Mouse (Mus musculus) left cerebral cortex, adult 9 months (tissue): ENCODE results near the gene Rab11fip5.

Experiments used
- DNase-seq, 2 experiments: peaks; one replicate each; pipeline ENCODE4 v3.0.0; 2022; ENCODE audit warnings: low spot score in 2 of 2

Gene Rab11fip5

DNA sequence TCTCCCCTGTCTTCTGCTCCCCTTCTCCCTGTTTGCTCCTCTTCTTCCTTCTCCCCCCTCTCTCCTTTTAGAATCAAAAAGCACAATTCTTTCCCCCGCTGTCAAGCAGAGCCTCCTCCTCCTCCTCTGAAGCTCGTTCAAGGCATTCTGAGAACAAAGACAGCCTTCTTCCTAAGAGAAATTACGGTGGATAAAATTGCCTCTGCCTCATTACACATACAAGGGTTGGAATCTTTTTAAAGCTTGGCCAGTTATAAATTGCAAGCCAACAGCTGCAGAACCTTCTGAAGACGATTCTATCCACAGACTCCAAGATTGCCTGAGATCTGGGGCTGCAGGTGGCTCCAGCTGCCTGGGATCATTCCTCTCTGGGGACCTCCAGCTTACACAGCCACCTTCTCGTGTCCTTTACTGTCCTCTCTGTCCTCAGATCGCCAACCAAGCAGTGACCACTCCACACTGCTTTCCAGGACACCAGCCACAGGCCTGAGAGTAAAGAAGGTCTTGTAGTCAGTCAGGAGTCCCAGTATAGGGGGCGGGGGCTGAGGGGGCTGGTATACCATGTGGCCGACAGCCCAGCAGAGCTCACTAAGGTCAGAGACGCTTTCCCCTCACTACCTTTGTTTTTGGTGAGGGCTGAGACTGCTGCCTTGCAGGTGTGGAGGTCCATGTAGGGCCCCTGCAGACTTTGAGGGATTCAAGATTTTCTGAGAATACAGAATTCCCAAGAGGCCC, 60.2 kb downstream of the Rab11fip5 start:
- no peak for DNase-seq

DNA sequence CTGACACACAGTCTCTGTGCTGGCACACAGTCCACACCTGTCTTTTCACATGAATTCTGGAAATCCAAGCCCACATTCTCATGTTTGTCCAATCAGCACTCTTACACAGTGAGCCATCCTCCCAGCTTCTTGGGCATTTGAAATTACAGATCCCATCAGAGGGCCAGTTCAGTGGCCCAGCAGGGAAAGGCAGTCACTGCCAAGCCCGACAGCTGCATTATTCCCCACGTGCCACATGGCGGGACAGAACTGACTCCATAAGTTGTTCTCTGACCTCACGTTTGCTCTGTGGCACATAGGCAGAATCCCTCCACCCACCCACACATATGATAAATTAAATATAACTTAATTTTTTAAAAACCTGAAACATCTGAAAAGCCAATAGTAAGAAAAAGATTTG, 66.5 kb downstream of the Rab11fip5 start:
- DNase-seq, result no peak

DNA sequence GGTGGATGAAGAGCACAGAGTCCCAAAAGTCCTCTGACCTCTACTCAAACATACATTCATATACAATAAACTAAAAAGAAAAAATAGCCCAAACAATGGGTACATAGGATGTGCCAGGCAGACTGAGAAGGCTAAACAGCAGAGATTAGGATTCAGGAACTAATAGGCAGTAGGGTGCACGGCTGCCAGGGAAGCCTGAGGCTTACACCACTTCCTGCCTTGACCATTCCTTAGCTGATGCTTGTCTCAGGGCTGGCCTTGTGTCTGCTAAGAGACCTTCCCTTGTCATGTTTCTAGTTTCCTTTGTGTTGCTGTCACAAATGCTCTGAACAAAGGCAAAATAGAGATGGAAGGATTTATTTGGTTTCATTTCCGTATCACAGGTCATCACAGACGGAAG, 68.1 kb downstream of the Rab11fip5 start:
- no peak for DNase-seq

DNA sequence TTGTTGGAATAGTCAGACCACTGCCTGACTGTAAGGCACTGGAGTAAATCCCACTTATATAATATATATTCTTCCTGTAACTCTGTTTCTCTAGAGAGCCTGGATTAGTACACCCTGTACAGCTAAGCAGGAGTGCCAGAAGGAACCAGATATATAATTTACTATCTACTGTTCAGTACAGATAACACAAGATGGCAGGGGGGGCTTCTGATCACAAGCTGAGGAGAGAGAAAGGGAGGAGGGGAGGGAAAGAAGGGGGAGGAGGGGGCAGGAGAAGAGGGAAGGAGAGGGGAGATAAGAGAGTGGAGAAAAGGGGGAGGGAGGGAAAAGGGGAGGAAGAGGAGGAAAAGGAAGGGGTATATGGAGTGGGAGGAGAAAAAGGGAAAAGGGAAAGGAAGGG, 68.6 kb downstream of the Rab11fip5 start:
- no peak for DNase-seq

DNA sequence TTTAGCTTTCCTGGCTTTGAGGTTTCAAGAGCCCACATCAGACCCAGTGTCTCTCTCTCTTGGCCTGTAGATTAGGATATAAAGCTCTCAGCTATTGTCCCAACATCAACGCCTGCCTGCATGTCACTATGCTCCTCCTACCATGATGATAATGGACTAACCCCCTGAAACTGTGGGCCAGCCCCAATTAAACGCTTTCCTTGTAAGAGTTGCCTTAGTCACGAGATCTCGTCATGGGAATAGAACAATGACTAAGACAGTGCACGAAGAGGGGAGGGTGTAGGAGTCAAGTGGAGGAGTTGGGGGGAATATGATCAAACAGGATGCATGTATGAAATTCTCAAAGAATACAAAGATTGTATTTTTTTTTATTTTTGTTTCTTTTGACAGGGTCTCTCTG, 69.5 kb downstream of the Rab11fip5 start:
- DNase-seq, result no peak

DNA sequence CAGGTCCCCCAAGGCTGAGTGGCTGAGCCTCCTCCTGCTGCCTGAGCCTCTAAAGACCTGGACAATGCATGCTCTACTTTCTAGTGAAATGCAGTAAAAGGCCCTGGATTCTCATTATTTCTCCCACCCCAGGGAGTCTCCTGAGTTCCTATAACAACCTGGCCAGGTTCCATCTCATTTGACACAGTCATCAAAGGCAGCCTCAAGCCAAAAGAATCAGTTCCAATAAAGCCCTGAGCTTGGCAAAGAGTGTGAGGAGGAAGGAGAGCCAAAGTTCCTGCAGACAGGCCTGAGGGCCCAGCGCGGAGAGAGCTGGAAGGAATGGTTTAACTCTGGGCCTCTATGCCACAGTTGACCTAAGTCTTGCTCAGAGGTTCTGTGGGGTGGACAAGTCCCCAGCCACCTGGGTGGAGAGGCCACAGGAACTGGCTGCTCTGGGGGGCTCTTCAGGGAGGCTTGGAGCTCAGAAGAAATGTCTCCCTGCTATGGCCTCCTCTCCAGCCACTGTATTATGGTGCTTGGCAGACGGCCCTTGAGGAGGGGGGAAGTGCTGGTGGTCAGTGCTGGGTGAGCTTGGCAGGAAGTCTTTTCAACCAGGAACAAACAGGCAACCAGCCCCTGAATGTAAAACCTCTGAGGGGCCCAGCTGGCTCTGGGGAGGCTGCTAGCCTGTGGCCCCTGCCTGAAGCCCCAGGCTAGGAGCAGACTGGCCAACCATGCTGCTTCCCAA, 71.9 kb downstream of the Rab11fip5 start:
- peak; percentile 53 to 71 for DNase-seq

DNA sequence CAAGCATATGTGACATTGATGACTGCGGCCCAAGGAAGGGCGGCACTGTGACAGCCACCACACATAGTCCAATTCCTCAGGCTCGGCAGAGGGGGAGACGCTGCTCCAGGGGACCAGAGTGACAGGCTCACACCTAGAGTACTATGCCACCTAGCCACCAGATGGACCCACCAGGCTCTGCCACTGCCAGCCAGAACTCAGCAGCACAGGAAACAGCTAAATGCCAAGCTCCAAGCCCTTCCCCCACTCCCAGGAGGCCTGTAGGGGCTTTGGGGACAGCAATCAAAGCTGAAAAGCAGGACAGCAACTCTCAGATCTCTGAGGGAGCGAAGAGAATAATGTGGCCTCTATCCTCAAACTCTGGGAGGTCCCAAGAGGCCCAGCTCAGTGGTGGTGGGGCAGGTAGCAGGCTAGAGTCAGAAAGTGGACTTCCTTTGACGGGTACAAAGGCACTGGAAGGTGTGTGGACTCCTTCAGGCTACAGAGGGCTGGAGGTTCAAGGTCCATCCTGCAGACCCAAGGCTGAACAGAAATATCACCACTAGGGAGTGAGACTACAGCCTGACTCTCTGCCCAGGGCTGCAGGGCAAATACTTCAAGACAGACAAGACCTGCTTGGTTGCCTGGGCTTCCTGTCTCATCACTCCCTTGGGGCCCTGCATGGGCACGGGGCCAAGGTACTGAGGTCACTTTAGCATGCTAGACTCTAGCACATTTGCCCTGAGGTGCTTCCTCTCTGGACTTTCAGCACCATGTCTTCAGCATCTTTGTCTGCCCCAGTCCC, 78.9 kb downstream of the Rab11fip5 start:
- no peak for DNase-seq

DNA sequence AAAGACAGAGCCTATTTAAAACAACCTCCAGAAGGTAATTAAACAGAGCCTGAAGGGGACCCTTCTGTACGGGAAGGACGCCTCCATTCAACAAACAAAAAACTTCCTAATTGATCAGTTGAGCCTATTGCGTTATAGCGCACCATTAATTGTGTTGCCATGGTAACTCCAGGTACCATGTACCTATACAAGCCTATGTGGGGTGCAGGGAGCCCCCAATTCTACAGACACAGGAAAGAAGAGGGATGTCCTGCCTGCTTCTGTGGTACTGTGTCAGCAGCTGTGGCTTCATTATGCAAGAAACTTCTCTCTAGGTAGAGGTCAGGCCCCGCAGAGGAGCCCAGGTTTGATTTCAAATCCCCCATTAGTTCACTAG, 80.4 kb downstream of the Rab11fip5 start:
- DNase-seq, result no peak

DNA sequence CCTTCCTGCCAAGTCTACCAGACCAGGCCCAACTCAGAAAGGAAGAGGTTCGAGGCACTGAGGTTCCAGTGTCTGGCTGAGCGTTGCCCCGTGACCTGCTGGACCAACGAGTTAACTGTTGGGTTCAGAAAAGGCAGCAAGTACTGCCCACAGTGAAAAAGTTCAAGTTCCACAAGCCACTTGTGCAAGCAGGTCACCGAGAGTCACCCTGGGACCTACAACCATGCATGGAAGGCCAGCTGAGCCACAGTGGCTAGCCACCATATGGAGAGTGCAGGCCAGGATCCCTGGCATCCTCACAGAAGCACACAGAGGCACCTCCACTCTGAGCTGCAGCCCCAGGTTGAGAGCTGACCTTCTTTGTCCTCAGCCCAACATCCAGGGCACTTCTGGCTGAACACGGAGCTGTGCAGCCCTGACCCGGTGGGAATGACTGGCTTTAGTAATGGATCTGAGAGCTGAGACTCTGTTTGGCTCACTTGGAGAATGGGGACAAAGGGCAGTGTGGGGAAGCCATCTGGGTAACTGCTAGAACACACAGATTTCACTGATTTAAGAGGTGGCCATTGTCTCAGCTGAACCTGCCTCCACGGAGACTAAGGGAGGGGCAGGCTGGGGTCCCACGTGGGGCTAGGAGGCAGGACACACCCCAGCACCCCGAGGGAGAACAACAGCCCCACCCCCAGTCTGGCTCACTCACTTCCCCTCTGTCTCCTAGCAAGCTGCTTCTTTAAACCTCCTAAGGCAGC, 81.0 kb downstream of the Rab11fip5 start:
- no peak for DNase-seq

DNA sequence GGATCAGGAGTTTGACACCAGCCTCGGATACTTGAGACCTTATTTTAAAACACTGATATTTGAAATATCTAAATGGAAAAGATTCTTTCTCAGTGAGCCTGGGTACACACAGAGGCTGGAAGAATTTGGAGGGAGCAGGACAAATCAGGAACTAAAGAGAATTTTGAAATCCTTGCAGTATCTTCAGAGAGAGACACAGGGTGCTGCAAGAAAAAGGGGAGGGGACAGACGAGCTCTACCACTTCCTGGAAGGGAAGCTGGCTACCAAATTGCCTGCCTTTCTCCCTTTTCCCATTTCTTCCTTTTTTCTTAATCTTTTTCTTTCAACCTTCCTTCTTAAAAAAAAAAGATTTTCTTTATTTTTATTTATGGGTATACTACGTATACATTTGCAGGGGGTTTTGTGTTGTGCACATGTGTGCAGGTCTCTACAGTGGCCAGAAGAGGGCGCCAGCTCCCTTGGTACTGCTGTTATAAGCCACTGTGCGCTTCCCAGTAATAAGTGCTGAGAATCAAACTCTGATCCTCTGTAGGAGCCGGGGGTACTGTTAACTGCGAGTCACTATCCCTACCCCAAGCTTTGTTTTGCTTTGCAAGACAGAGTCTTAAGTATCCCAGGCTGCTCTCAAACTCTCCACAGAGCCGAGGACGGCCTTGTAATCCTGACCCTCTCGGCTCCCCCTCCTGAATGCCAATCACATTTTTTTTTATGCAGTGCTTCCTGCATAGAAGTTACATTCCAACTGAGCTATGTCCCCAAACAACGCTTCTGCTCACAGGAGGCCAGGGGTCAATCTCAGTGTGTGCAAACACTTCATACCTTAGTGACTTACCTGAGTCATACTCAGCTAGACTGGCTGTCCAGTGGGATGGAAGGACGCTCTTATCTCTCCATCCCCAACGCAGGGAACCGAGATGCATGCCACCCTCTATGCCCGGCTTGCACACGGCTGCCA, 83.3 kb downstream of the Rab11fip5 start:
- DNase-seq, result no peak

DNA sequence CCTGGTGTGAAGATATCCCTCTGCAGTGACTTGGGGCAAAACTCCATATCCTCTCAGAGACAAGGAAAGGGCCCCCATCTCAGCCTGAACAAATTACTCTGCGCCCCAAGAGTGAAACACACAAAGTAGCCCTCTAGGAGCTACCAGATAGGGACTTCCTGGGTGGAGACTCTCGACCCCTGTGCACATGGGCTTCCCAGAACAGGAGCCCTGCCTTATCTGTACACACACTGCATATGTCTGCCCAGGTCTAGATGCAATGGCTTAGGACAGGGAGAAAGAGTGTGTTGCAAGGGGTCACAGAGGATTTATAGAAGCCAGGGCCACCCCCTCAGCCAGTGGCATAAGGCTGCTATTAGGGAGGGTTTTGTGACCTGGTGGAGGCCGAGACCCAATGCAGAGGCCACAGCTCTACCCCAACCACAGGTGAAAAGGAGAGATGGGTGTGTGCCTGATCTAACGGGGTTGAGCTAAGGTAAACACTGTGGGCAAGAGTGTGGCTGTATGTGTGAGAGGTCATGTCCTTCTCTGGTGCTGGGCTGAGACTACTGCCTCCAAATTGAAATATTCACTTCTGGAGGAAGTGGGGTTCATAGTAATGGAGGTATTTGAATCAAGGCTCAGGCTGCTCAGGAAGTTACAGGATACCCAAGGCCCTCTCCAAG, 86.1 kb downstream of the Rab11fip5 start:
- DNase-seq, result no peak

DNA sequence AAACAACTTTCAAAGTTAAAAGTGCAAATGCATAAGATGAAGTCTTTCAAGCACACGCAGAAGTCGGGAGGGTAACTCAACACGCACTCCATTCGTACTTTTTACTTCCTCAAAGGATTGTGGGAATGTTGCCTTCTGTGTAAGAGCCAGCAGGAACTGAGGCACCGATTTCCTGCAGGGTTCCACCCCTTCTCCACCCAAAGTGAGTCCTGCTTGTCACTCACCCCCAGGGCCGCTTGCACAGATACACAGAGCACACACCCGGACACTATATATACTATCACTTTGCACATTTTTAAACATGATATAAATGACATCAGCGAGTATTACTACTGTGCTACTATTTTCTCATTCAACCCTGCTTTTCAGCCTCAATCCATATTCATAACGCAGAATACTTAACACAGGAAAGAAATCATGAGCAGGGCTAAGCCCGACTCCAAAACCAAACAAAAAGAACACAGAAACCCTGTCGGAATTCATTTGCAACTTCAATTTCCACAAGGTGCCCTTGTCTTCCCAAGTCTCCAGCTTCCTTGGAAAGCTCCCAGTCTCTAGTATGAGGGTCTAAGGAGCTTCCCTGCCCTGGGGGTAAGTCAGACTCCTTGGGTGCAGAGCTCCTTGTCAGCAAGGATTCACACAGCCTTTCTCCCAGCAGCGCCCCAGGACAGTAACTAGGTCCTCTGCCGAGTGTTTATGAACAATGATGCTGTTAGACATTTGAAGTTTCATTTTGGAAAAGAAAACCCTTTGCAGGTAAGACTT, 88.0 kb downstream of the Rab11fip5 start:
- no peak for DNase-seq
